Mouse (Mus musculus) megakaryocyte, adult 5-6 weeks (primary cell): ENCODE data around the gene Arhgef28. TPM values are rescaled to one million over a fixed set of nuclear protein-coding genes. Genes with fewer than 3 reads are reported as not detected.
A peak's percentile ranks its signal among the peaks of the same experiment; 100 is the strongest.

Source experiments
- ATAC-seq: 2 replicates; pipeline ENCODE4 v1.8.0; 2016; ENCODE audit warnings: mild to moderate bottlenecking, inconsistent platforms; ENCODE audit not compliant: poor library complexity, severe bottlenecking
- total RNA-seq, 2 experiments: library from RNA; stranded (forward) in 1 of 2; stranded (reverse) in 1 of 2; fragments of 153-499, 151-499 nt in 1 of 2; fragments of 221-1000, 200-1000 nt in 1 of 2; gene quantifications; 2 replicates each; pipeline versions ENCODE4 v1.2.3 to v1.2.4; 2015 to 2017

Arhgef28 gene
- total RNA-seq, 2 experiments from 2014 or later: 0.18 TPM; not detected in 1

DNA sequence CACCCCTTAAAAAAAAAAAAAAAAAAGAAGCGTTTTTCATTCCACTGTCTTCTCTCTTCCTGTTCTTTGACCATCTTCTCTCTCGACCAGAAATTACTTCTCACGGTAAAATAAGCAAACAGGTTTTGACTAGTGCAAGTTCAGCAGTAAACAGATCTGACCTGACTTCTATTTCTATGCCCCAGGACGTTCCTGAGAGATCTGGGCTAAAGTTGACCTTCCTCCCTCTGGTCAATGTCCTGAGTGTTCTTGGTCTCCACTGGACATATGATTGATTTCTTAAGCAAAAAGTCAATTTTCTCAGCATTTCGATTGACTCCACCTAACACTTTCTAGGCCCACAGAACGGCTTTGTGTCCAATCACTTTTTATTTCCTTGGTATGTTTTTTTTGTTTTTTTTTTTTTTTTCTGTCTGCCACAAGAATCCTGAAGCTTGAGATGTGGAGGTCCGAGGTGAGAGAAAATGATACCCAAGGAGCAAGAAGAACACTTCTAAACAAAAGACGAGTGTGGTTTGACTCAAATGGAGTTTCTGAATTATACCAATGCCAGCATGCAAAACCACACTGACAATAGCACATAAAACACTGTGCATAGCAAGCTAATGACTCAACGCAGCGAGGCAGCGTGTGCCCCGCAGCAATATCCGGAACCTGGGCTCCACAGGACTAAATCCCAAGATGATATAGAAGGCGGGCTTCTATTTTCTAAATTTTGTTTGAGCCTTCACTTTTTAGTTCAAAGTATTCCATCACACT is 278.7 kb downstream of the Arhgef28 start:
- no peak for ATAC-seq

DNA sequence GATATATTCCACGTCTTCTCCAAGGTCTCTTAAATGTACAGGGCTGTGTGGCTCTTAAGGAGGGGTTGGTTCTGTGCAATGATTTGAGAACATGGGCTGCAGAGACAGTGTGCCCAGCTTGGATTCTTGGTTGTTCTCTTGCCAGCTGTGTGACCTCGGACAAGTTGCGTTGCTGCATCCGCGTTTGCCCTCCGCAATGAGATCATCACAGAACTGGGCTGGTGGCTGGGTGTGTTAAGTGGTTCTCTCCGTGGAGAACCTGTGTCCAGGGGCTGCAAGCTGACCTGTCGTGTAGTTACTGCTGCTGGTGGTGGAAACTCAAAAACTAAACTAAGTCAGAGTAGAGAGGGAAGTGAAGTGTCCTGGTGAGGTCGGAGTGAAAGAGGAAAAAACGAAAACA is 279.9 kb downstream of the Arhgef28 start:
- ATAC-seq: no peak

DNA sequence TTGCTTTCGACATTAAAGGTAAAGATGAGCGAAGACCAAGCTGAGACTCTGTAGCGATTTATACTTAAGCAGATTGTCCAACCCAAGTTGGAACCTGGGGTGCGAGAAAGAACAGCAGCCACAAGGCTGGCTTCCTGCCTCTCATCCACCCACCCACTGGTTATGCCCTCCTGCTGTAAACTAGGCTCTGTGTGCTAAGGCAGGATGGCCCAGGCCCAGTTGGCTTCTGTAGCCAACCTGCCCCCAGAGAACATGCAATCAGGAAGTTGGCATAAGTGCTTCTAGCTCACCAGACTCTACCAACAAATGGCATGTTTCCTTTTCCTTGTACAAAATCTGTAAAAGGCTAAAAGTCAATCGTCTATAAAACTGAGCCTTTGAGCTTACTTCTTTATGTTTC is 283.2 kb downstream of the Arhgef28 start:
- no peak for ATAC-seq

DNA sequence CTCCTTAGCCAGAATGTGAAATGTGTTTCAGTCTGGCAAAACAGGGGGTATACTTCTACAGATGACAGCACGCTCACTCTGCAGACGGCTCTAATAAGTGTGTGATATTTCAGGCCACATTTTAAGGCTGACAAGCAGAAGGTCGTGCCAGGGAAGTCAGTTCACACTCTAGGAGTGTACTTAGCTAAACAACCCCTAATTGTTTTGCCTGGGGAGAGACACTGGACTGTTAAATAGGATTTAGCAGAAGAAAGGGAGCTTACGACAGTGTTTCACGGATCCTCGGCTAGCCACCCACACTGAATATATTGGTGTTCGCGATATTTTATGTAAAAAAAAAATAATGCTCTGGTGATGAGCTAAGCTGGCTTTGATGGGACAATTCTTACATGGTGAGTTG is 286.6 kb downstream of the Arhgef28 start:
- ATAC-seq: no peak

DNA sequence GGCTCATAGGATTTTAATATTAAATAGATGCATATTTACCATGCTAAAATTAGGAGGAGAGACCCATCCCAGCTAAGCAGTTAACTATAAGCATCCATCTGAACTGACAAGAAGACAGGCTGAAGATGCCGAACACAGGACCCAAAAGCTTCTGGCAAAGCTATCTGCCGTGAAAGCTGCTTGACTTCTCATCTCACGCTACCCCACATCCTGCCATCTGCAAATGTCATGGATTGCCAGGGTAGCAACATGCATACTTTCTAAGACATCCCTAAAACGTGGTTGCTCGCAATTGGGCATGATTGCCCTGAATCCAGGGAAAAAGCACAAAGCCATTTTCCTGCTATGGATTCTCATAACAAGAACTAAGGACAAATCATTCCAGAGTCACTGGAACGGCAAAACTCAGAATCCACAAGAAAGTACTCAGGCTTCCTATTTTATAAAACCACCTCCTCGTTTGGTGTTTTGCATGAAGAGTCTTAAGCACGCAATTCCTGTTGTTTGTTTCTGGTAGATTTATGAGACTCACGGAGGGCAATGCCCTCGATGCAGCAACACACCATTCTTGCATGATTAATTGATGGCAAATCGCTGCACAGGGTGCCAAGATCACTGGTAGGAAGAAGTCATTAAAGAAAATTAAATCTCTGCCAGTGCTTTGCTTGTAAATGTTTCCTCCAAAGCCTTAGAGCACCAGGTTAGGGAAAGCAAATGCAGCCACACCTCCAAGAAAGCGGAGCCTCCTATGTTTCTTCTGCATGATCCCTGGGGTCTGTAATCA is 287.9 kb downstream of the Arhgef28 start:
- no peak for ATAC-seq

DNA sequence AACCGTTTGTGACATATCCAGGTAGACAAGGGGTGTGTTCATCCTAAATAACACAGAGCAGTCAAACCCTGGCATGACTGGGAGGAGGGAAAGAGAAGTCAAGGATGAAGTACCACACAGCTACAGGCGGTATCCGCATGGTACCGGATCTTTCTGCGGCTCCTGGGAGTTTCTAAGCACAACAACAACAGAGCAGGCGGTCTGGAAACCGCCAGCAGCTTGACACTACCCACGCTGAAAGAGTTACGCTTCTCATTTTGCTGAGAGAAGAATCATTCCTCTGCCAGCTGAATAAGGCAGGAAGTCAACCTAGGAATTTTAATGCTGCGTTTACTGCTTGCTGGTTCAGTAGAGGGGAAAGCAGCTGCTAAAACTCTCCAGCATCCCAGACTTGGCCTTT is 295.2 kb downstream of the Arhgef28 start:
- ATAC-seq: no peak

DNA sequence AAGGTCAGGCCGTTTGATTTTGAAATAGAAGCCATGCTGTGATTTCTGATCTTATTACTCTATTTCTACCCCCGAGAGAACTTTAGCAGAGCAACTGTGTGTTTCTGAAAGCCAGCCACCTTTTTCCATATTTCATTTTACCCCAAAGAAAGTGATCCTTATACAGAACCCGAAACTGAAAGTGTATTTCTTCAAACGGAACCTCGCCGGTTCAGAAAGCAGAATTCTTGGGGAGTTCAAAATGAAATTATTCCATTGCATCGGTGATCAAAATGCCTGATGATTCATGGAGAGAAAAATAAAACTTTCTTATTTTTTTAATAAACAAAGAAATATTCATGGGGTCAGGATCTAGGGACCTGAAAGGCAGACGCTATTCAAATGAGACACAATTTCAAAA is 303.4 kb downstream of the Arhgef28 start:
- no peak for ATAC-seq

DNA sequence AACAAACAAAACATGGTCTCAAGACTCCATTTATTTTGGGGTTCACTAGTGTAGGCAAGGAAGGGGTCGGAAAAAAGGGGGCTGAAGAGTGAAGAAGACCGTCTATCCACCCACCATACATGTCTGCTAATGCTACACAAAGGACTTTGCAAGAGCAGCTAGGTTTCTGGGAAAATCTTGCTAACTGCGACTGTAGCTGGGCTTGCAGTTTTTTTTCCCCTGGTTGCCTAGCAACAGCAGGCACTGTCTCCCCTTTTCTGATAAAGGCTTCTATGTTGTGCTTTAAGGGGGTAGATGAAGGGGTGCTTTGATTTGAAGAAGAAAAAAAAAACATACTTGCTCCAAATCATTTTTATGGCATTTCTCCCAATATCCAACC is 305.9 kb downstream of the Arhgef28 start:
- no peak for ATAC-seq

DNA sequence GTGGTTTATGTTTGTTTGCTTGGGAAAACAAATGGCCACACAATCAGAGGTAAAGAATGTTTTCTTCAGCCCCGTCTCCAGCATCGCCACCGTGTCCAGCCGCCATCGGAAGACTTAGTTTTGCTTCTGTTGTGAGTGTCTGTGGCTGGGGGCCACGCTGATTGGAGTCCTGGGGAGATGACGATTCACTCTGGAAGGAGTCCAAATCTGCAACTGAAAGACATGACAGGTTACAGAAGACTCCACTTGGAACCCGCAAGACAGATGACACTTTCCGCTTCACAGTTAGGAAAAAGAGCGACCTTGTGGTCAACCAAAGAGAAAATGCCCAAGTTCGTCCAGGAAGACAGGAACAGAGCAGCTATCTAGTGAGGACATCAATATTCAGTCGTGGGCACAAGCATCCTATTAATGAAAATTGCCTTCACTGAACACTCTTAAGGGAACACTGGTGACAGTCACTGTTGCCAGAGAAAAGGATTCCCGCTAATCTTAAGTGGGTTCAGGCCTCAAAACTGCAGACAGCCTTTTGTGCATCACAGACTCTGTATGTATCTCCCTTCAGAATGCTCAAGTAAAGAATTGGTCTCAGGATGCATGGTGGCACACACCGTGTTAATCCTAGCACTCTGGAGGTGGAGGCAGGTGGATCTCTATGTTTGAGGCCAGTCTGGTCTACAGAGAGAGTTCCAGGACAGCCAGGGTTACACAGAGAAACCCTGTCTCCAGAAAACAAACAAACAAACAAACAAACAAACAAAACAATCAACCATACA is 306.4 kb downstream of the Arhgef28 start:
- no peak for ATAC-seq

DNA sequence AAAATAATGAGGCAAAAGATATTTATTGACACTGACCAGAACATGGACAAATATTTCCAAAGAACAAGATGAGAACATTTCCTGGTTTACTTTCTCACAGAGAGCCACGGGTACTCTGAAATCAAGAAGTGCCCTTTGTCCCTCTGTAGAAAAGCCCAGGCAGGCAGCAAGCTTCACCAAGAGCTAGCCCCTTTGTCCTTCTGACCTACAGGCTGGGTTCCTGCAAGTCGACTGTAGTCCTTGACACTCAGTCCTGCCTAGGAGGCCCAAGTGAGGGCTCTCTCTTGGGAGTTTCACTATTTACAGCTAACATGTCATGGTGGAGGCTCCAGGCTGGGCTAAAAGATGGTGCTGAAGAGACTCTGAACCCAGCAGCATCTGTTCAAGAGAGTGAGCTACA is 307.6 kb downstream of the Arhgef28 start:
- no peak for ATAC-seq

DNA sequence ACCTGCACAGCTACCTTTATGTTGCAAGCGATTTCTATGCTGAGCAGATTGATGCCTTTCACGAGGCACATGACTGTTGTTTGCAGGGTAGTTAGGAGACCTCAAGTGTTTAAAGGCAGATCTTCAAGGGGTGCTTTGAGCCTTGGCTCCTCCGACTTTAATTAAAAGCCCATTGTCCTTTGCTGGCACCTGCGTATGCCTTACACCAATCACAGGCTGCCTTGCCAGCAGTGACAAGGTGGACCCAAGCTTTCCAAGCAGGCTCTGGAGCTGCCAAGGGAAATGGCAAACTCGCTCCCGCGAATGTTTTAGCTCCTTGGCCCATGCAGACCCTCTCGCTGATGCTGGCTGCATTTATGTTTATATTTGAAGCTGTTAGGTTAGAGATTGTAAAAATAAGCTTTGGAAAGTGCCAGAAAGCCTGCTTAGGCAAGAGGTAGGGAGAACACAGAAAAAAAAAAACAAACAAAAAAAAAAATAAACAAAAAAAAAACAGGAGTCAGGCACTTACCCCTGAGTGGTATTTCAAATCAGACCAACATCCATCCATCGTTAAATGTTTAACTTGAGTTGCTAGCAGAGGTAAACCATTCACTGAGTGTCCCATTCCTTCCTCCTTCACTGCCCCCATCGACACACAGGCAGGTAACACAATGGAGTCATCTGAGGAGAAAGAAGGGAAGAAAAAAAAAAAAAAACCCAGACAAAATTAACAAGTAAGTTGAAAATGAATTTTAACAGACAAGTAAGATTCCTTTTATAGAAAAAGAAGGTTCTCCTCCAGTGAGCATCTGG is 313.0 kb downstream of the Arhgef28 start:
- no peak for ATAC-seq

DNA sequence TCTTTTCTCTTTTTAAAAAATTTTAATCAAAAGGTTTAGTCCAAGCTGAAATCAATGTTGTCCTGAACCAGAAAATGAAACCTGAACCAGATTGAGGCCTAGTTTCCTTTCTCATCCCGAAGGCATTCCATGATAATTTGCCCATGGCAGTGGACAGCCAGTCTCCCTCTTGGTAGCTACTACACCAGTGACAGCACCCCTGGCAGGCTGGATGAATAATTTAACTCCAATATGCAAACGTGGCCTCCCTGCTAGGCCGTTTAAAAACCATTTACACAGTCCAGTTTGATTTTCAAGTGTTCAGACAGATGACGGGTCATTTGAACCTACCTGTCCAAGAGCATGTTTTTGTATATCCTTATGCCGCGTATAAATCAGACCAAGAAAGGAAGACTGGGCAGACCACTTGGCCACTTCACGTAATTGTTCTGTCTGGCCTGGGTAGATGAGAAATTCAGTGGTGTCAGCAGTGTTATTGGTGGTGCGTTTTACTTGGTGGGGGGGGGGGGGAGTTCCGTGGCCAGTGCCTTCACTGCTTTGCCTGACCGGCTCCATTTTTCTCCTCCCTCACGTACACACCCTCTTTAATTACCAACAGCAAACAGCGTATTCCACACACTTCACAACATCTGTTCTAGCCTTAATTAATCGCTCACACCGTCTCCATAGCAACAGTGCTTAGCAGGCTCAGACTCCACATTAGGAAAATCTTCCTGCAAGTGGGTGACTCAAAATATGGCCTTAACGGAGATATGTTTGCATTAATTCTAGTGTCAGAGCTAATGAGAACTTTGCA is 314.0 kb downstream of the Arhgef28 start:
- ATAC-seq: no peak

DNA sequence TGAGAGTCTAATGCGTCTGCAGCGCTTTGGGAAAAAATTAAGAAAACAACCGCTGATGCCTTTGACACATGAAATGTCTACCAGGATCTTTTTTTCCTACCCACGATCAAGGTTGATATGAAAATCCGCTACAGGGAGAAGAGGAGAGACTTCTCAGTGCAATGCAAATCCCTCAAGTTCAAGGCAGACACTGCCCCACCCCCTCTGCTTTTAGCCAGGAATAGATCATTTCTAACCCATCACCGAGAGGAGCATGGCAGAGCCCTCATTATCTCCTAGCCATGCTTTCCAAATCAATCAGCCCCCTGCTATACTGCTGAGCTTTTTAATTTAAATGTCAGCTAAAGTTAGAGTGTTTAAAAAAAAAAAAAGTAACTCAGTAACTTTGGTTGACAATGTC is 318.2 kb downstream of the Arhgef28 start:
- ATAC-seq: no peak

DNA sequence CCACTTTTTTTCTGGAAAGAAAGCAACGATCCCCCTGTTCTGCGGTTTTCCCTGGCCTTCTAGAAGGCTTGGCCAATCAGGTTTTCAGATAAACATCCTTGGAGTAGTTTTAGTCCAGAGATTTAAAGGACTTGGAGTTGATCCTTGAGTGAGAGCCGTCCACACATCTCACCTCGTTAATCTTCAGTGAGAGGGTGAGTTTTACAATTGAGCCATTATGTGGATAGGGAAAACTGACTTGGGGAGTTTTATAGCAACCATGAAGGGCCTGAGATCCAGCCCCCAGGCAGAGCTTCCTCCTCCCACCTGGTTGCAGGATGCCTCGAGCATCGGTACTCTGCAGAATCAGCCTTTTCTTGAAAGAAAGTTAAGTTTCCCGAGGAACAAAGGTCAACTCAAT is 318.7 kb downstream of the Arhgef28 start:
- no peak for ATAC-seq

DNA sequence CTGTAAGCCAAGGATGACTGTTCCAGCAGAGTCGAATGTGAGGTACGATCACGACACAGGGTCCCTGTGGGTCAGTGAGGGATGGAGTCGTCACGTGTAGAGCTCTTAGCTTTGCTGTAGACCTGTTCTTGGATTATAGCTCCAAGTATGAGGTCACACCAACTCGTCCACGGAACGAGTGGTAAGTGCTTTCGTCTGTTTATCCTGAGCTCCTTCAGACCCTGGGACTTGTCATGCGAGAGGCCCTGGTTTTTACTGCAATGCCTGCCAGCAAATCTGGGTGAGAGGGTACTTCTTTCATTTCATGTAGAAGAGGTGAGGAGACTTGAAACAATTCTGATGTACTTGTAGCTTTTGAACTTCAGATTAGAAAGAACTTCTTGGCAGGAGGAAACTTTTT is 322.6 kb downstream of the Arhgef28 start:
- no peak for ATAC-seq

DNA sequence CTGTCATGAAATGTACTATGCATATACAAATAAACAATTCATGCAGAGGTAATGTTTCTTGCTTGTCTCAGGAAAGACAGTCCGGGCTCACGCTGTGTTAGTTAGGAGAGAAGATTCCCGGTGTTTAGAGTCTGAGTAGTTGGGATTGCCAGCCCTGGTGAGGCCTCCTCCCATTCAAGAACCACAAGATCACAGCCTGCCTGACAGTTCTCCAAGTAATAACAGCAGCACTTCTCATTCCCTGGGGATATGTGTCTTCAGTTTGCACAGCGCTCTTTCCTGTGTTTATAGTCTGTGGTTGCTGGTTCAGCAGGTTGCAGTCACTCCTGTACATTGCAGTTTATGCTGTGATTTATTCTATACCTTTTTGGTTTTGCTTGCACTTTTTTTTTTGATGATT is 329.8 kb downstream of the Arhgef28 start:
- ATAC-seq: no peak

DNA sequence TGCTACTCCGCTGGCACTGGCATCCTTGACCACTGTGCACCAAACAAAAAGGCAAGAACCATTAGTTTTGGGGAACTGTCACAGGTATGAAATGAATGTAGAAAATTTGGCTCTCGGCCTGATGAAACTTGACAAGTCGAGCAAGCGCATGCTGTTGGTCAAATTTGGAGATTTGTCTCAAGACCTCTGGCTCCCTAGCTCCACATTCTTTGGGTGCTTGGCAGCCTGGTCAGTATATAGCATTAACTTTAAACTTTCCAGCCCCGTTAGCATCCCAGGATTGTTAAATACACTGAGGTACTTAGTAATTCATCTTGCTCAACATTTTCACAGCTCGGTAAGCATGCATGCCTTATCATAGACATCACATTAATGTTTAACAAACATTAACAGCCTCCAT is 330.2 kb downstream of the Arhgef28 start:
- ATAC-seq: no peak

DNA sequence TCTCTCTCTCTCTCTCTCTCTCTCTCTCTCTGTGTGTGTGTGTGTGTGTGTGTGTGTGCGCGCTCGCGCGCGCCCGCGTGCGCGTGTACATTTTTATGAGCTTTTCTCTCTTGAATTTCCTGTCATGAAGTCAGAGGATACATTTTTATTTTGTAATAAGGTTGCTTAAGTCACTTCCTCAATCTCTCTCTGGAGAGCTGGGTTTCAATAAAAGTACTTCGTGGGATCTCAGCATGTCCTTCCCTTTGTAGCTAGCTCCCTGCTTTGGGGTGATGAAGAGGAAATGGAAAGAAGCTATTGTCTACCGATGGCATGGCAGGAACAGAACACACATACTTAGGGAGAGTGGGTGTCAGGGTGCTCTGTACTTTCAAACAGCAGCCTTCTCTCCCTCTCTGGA is 336.8 kb downstream of the Arhgef28 start:
- peak; percentile 90 for ATAC-seq

DNA sequence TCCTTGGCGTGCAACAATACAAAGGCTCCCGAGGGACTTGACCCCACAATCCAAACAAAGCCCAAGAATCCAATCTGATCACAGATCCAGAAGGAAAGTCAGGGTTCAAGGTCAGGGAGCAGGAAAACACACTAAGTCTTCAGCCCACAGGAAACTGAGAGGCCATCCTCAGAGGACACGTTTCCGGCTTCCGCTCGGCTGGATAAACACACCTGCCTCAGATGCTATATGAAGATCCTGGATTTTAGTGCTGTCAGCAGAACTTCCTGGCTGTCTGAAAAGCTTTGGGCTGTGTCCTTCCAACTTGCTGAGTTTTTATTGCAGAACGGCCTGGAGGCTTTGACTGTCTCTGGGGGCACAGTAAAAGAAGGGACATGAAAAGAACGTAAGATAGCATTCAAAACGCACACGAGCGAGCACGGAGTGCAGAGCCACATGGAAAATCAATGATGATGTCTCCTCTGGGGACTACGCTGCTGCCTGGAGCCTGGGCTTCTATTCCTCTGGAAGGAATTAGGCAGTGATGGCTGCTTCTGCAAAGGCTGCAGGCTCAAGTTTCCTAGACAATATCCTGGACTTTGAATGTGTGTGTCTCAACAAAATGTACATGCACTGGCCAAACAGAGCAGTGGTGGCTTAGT is 338.8 kb downstream of the Arhgef28 start:
- ATAC-seq: no peak

DNA sequence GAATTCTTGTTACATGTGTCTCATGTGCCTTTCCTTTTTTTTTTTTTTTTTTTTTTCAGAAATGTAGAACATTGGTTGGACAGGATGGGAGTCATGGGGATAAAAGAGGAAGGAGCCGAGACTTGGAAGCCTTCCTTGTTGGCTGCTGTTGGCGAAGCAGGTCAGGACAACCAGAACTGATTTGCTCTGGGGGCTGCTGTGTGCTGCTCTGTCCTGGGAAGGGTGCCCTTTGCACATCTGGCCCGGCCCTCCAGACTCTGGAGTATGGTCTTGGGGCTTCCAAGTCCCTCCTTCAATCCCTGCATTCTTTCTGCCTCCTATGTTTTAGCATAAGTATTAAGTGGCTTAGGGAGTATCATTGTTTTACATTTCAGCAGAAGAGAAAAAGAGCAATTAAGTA is 347.2 kb downstream of the Arhgef28 start:
- ATAC-seq: no peak
